Mouse (Mus musculus): ENCODE measurements around the gene Mgat5.

Mgat5 gene

DNA sequence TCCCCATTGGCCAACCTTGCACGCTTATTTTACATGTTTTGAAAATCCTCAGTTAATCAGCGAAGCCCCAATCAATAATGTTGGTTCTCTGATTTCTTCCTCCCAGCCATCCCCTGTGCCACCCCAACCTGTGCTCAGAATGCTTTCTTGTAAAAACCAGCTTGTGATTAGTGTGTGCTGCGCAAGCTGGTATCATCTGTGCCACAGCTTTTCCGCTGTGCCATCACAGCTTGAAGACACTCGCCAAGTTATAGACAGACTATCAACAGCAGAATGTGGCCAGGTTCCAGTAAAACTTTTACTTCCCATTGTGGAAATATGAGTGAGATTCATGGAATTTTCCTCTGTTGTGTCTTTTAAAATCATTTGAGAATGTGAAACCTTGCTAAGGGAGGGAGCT lies 190.9 kb downstream of the Mgat5 start:
- no peak for DNase-seq

DNA sequence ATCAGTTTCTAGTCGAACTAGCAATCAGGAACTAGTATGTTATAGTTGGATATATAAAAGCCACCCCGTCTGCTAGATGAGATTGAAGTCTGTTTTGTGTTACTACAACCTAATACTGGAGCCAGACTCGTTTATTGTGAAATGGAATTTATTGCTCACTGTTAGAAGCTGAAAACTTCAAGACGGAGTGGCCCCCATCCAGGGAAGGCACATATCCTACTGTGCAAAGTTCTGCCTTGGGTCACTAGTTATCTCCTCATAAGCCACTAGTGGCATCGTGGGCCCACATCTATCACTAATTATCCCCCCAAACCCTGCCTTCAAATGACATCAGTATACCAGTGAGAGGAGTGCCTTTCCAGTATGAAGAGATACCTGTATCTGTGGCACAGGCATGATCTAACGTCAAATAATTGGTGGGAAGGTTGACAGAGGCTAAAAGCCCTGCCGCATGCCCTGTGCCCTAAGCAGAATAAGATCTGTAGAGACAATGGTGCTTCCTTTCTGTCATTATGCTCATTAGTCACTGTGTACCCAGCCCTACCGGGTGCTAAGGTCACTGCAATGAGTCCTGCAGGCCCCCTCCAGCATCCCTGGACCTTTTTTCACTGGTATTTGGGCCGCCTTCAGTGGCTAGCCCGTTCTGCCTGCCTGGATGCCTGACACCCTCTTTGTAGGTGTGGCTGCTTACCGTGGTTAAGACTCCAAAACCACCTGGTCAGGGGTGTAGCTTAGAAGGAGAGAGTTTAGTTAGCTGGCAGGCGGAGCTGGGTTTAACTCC lies 191.9 kb downstream of the Mgat5 start:
- DNase-seq, result no peak

DNA sequence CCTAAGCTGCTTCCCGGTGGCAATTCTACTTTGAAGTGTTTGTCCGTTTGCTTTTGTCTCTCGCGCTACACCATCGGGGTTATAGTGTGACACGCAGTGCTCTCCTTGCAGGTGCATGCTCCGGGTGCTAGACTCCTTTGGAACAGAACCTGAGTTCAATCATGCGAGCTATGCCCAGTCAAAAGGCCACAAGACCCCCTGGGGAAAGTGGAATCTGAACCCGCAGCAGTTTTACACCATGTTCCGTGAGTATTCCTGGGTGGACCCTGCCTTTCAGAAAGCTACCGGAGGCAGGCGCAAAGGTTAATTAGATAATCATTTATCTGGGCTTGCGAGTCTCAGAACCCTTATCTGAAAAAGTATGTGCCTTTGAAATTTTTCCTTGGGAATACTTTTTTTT lies 192.6 kb downstream of the Mgat5 start:
- no peak for DNase-seq

DNA sequence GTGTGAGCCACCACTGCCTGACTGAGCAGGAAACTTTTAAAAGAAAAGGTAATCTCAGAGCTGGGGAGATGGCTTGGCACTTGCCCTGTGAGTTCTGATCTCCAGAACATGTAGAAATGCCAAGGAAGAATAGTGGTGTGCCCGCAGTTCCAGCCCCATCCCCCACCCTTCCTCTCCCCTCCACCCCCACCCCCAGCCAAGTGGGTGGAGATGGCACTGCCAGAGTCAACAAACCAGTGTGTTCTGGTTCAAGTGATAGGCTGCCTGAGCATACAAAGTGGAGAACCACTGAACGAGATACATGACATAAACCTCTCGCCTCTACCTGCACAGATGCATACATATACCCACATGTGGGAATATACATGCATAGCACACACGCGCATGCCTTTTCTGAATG lies 193.4 kb downstream of the Mgat5 start:
- no peak for DNase-seq

DNA sequence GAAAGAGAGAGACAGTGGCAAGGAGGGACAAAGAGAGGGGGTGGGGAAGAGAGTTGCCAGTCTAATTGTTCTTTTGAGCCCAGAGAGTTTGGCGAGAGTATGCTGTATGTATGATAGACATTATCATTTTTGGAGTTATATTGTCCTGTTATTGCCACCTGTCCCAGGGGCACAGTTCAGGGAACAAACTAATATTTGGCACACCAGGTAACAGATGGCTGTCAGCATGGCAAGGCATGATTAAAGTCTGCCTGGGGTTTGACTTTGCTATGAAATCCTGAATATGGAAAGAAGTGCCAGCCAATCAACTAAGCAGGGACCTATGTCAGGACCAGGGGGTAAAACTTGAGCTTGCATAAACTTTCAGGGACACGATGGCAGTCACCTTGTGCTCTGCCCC lies 195.4 kb downstream of the Mgat5 start:
- no peak for DNase-seq

DNA sequence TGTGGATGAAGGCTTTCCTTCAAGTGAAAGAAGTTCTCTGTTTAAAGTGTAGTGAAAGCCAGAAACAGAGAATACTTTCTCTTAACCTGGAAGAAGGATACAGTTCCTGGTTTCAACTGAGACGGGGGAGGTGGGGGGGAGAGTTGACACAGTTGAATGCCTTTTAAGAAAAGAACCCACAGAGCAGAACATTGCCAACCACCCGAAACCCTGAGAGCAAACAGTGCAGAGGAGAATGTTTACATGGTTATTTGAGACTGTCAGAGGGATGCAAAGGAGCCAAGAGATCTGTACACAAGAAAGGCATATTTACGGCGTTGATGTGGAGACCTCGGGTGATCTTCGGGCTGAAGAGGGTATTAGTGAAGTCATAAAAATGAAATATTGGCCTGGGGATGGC lies 195.9 kb downstream of the Mgat5 start:
- no peak for DNase-seq

DNA sequence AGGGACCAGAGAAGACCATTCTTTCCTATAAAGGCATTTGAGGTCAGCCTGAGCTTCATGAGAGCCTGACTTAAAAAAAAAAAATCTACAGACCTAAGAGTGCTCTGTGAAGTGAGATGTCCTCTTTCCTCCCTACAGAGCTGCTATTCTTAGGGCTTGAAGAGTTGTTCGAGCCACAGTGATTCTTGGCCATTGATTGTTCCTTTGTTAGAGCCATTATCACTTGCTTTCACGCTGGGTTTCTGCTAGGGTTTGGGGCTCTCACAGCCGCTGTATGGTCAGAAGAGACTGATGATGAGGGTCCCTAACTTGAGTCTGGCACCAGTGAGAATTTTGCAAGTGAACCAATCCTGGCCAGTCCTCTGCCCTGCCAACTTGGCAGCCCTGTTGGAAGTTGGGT lies 199.8 kb downstream of the Mgat5 start:
- DNase-seq, result no peak

DNA sequence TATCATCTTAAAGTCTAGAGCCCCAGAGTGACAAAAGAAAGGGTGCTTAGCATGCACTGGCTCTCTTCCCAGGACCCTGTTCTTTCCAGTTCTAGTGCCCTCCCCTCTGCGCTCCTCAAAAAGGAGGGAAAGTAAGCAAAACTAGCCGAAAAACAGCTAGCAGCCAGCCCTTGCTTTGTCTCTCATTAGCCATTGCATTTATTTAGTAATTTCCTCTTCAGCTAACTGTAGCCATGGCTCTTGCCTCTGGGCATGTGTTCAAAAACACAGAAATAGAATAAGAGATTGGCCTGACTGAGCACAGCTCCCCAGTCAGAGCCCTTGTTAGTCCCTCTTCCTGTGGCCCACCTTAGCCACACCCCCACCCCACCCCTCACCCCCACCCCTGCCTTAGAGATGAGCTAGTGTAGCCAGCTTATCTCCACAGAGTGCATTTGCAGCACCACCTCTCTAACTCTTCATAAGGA lies 204.2 kb downstream of the Mgat5 start:
- DNase-seq, result no peak

DNA sequence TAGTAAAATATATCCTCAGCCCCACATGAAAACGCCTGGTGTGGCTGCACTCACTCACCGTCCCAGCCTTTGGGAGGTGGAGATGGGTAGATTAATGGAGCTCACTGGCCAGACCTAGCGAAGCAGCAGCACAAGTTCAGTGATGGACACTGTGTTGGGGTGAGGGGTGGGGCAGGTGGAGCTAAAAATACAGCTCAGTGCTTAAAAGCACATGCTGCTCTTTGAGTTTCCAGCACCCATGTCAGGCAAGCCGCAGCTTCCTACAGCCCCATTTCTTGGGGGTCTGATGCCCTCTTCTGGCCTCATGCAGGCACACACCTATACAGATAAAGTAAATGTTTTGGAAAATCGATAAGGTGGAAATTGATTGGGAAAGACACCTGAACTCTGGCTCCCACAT lies 204.7 kb downstream of the Mgat5 start:
- DNase-seq, result peak; percentile 43

DNA sequence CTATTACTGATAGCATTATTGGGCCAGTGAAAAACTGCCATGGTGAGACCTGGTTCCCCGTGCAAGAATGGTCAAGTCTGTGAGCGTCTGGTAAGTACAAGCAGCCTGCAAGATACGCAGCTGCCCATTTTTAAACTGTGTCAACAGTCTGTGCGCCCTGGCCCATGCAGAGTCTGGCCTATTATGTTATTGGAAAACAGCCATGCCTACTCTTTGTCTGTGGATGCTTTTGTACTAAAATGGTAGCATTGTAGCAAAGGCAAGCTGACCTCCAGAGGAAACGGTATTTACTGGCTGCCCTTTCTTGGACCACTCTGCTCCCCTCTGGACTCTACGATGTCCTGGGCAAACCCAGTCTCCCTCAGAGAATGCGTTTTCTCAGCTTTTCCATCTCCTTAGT lies 209.7 kb downstream of the Mgat5 start:
- no peak for DNase-seq

DNA sequence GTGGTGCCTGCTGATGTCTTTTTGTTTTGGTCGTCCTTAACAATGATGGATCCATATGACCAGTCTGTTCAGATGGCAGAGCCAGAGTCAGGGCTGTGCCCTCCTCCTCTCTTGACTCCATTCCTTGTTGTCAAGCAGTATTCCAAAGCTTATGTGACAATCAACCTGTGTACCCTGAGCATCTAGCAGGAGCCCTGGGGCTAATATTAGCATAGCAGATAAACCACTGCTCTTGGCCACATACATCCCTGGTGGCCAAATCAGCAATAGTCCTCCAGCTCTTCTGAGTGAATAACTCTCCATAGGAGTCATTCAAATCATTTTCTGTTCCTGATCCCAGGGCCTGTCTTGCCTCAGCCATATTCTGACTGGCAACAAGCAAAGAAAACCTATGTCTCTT lies 211.1 kb downstream of the Mgat5 start:
- DNase-seq, result no peak

DNA sequence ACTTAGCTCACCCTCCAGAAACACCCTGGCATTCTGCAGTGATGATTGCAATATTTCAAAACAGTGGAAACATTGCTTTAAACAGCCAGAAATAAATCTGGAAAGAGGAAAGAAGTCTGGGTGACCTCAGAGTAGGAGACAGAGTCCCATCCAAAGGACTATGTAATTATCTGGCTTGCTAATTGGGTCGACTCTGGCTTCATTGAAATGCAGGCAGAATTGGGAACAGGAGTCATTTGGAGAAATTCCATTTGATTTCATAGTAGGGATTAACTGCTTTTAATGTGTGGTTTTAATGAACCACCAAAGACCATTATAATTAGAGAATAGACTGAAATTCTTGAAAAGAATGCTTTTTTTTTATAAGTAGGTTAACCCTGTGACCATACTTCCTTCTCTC lies 212.2 kb downstream of the Mgat5 start:
- DNase-seq, result no peak

DNA sequence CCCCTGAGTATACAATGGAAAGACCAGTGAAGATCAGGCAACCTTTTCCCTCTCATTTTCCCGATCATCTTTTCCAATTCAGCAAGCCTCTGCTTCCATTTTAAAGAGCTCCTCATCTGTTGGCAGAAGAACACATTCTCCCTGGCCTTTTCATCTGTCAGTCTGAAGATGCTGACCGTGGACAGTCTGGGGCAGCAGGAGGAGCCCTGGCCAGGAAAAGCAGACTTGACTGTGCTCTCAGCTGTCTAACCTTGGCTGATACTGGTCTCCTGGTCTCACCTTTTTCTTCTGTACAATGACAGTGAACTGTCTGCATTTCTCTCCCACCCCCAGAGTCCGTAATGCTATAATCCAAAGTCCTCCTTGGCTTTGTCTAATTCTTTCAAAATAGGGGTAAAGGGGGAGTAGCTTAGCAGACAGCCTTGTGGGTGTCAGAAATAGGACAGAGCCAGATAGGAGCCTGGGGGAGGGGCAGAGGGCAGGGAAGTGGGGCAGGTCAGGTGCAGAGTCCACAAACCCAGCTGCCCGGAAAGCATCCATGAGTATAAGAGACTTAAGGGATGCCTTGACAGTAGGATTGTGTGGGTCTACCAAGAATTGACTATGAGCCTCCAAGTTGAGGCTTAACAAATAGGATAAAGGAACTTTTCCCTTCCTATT lies 214.2 kb downstream of the Mgat5 start:
- DNase-seq, result no peak

DNA sequence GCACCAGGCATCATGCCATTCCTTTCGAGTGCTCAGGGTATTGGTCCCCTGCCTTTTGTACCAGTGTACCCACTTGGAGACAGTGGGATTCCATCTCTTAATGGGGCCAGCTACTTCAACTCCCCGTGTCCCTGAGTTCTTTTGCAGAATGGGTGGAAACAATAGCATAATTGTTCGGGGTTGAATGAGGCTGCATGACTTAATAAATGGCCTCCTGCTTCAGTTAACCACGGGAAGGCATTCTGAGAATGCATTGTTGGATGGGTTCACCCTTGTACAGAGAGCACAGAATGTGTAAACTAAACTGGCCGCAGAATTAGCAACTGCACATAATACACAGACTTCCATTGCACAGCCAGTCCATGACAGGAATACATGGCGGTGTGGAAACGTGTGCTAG lies 214.8 kb downstream of the Mgat5 start:
- DNase-seq, result no peak

DNA sequence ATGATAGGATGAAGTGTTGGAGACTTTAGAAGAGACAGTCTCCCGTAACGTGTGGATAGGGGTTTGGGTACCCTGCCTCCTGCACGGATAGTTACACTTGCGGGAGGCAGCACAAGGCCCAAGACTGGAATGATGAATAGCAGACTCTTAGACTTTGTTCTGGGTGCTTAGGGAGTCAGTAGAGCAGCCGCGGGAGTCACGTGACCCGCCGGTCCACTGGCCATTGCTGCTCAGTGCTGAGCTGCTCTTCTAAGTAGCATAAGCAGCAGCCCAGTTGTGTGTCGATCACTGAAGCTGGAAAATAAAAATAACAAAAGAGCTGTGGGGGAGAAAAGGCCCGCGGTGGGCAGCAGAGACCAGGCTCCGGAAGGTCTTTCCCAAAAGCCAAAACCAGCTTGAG lies 215.6 kb downstream of the Mgat5 start:
- no peak for DNase-seq

DNA sequence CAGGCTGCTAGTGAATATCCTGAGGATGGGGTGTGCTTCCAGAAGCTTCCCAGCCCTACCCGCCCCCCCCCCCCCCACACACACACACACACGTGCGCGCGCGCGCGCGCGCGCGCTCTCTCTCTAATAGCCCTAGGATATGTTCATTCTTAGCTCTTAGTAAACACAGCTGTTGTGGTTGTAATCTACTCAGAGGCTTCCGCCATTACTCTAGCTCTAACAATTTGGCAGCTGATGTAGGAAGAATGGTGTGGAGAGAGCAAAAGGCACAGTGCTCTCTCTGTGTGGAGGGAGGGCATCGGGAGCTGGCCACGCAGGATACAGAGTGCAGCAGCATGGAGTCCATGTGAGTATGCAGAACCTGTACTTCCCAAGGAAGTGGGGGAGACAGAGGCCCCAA lies 216.0 kb downstream of the Mgat5 start:
- no peak for DNase-seq

DNA sequence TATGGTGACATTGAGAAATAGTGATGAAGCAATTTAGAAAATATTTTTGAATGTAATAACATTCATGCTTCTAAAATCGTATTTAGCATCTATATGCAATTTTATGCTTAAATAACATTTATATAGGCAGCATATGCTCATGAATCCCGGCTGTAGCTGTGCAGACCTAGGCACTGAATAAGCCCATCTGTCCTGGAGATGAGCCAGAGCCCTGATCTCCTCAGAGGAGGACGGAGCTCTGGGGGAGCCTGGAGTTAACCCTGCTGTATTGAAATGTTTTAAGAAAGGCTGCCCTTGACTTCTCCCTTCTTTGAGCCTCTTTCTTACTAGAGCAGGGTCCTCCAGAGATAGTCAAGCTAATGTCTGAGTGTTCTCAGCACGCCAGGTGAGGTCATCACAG lies 217.8 kb downstream of the Mgat5 start:
- no peak for DNase-seq

DNA sequence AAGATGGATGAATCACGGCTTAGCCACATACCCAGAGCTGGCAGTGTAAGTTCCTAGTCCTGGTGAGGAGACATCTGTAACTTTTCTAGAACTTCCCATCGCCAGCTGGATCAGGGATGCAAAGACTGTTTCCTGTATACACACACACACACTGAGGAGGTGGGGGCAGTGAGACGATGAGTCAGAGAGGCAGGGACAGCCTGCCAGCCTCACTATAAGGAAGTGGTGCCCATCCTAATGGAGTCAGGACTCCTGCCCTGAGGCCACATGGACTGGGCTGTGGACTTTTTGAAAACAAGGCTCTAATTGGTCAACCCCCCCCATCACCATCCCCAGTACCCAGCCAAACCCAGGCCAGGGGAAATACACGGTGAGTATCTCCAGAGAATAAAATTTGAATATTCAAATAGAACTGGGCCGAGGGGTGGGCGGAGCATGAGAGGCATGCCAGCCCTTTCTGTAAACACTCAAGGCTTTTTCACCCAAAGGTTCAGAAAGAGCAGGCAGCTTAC lies 220.3 kb downstream of the Mgat5 start:
- DNase-seq, result no peak

DNA sequence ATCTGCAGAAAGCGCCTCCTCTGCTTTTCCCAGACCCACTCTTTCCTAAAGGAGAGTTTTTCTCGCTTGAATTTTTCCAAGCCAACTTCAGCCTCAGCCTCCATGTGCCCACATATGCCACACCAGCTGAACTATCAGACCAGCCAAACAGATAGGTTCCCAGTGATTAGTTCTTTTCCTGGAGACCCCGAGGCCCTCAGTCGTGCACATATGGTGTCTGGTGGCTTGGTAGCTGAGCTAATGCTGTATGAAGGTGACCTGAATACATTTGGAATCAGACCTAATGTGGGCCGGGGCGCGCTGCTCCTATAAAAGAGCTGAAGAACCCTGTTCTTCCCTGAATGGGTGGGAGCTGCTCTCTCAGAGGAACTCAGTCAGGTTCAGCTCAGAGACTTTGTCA lies 225.5 kb downstream of the Mgat5 start:
- DNase-seq, result no peak

DNA sequence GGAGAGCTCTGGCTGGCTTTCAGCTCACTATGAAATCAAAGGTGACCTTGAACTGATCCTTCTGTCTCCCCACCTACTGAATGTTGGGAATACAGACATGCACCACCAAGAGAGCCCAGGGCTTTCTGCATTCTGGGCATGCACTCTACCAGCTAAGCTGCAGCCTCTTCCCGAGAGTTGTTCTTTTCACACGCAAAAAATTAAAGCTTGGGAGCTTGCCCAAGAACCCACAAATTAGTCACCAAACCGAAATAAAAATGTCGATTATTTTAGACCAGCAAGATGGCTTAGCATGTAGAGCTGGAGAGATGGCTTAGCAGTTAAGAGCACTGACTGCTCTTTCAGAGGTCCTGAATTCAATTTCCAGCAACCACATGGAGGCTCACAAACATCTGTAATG lies 230.0 kb downstream of the Mgat5 start:
- DNase-seq, result no peak

DNA sequence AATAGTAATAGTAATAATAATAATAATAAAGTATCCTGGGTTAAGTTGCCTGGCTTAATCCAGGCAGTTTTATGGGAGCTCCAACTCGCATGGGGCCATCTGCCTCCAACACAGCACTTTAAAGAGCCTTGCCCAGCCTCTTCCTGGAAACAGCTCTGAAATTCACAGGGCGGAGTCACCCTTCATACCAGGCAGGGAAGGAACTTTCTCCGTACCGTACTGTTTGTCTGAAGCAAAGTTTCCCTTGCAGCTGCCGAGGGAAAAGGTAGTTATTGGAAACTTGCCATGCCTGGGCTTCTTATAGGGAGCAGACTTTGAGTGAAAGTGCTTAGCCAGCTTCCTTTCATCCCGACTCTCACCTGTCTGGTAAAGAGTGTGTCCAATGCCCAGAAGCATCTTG lies 232.3 kb downstream of the Mgat5 start:
- DNase-seq, result no peak

DNA sequence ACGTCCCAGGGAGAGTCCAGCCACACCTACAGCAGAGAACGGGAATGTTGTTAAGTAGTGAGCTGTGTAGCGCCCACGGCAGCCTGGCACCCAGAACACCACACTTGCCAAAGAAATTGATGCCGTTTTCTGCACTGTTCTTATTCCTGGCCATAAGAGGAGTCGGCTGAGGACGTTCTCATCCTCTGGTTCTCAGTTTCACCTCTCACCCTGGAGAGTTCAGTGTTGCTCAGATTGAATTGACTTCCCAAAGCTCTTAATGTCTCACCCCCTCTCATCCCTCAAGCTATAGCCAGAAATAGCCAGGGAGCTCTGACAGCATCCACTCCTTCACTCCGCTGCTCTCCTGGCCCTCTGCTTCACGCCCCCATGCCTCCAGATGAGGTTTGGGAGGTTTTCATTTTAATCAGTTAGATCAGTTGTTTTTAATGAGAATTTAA lies 234.7 kb downstream of the Mgat5 start:
- no peak for DNase-seq

DNA sequence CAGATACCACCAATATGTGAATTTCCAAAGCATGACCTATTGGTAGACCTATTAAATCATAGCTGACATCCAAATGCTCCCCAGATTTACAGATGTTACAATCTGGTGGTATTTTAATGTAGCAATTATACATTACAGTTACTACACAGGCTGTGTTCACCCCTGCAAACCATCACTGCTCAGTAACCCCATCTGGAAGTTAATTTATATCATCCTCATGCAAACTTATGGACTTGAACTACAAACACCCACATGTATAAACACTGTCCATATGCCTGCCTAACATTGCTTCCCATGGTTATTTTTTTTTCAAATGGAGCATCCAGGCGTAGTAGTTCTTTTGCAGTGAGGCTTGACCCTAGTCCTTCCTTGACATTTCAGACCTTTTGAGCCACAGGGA lies 236.2 kb downstream of the Mgat5 start:
- DNase-seq, result no peak

DNA sequence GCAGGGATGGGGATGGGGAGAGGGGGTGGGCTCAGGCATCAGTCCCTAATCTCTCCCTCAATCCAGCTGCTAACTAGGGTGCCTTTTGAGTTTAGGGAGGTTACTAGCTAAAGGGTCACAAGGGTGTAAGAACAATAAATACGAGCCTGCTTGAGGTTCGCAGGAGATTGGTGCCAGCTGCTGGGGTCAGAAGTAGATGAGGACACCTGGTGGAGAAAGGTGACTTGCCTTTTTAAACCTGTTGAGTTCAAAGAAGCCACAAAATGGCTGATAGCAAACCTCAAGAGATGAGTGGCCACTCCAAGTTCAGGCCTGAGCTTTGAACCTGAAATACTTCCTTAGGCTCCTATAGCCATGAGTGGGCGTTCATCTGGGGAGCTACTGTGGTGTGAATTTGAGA lies 236.9 kb downstream of the Mgat5 start:
- DNase-seq, result no peak
